Mouse (Mus musculus) hindbrain, embryonic 12.5 days (tissue): ENCODE data around the gene Slbp. TPM values are rescaled to one million over a fixed set of nuclear protein-coding genes. Genes with fewer than 3 reads are reported as not detected.

Experiments
- ATAC-seq: fragments of 200-750 bp; cut with Nextera tagmentation; 2 replicates; pipeline ENCODE4 v1.8.0; 2017; ENCODE audit warnings: moderate TSS enrichment; ENCODE audit not compliant: low FRiP score
- H3K27ac ChIP-seq: fragments of 300-500 bp; sonication (generic); 2 replicates; pipeline ENCODE4 v1.5.1; 2016; ENCODE audit warnings: mild to moderate bottlenecking
- H3K27me3 ChIP-seq: fragments of 300-500 bp; sonication (generic); 2 replicates; pipeline ENCODE4 v1.6.1; 2016; ENCODE audit warnings: mild to moderate bottlenecking
- H3K36me3 ChIP-seq: fragments of 300-500 bp; sonication (generic); 2 replicates; pipeline ENCODE4 v1.6.1; 2016; ENCODE audit warnings: mild to moderate bottlenecking
- H3K4me1 ChIP-seq: fragments of 300-500 bp; sonication (generic); 2 replicates; pipeline ENCODE4 v1.6.1; 2016
- H3K4me2 ChIP-seq: fragments of 300-500 bp; sonication (generic); replicated peaks from 2 replicates; pipeline ENCODE4 v1.6.1; 2016; ENCODE audit warnings: mild to moderate bottlenecking
- H3K4me3 ChIP-seq: fragments of 300-500 bp; sonication (generic); 2 replicates; pipeline ENCODE4 v1.5.1; 2016; ENCODE audit warnings: mild to moderate bottlenecking
- H3K9ac ChIP-seq: fragments of 300-500 bp; sonication (generic); 2 replicates; pipeline ENCODE4 v1.6.1; 2016; ENCODE audit warnings: mild to moderate bottlenecking, moderate library complexity
- H3K9me3 ChIP-seq: fragments of 300-500 bp; sonication (generic); replicated peaks from 2 replicates; pipeline ENCODE4 v1.6.1; 2016; ENCODE audit warnings: mild to moderate bottlenecking
- WGBS: fragments of 180-500 bp; shearing (Covaris S2); methylation state at CpG from one replicate; pipeline ENCODE4 v1.1.7; 2016; 5-methylcytosine and 5-hydroxymethylcytosine counted together
- polyA plus RNA-seq: library from polyadenylated mRNA; unstranded; fragments of >200 nt; fragmentation: Nextera tagmentation; extraction: Ambion mirVana; gene quantifications from 2 replicates; pipeline ENCODE4 v1.2.1, GENCODE M21; 2016

The Slbp gene
- polyA plus RNA-seq, 1 experiment from 2014 or later, result 186 TPM

DNA sequence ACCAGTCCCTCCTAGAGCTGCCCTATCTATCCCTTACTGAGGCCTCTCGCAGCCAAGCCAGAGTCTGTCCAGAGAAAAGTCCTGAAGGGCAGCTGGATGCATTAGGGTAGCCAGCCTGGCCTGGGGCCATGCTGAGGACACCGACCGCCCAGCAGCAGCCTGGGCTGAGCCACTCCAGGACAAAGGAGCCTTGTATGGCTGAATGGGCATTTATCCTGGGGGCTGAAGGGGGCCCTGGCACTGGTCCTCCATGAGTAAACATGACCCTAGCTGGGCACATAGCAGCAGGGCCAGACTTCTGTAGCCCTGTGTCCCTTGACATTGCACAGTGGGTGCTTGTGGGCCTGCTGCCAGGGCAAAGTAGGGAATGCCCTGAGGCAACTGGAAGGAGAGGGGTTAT lies 22.1 kb upstream of the Slbp start:
- H3K9ac ChIP-seq, result no peak overlapping the region
- peak overlapping the region; percentile 41; the same call in 1 of the 2 replicates for H3K27ac ChIP-seq
- 62% methylated on average over 3 of the region's 3 CpGs for WGBS
- peak; percentile 48; the same call in 1 of the 2 replicates for ATAC-seq
- H3K4me3 ChIP-seq, result no peak overlapping the region
- peaks cover 36% of the 10 kb centered on the region for H3K36me3 ChIP-seq
- no peak overlapping the region for H3K4me2 ChIP-seq
- H3K9me3 ChIP-seq, result no peaks in the 10 kb centered on the region
- H3K4me1 ChIP-seq, result peaks cover 7% of the 10 kb centered on the region
- H3K27me3 ChIP-seq, result no peaks in the 10 kb centered on the region

- 91% methylated on average over 5 of the region's 5 CpGs for WGBS
- Histone ChIP-seq H3K4me1 (peaks cover 7% of the 10 kb centered on the region), H3K9ac (no peak overlapping the region; the same call in 1 of the 2 replicates), H3K4me2 (no peak overlapping the region), H3K27me3 (no peaks in the 10 kb centered on the region), H3K9me3 (no peaks in the 10 kb centered on the region), H3K36me3 (peaks cover 62% of the 10 kb centered on the region), H3K4me3 (no peak overlapping the region), H3K27ac (no peak overlapping the region)
- no peak for ATAC-seq
Measured at GRCm38 (mm10) chr5:33671659-33672058, 19.3 kb upstream of the Slbp start.

GRCm38 (mm10) chr5:33668223-33668622 lies 15.8 kb upstream of the Slbp start:
- no peak overlapping the region for H3K4me2 ChIP-seq
- no peak overlapping the region for H3K9ac ChIP-seq
- no peaks in the 10 kb centered on the region for H3K9me3 ChIP-seq
- no peak overlapping the region for H3K4me3 ChIP-seq
- ATAC-seq, result no peak
- no peaks in the 10 kb centered on the region for H3K27me3 ChIP-seq
- no peaks in the 10 kb centered on the region; the same call in 1 of the 2 replicates for H3K4me1 ChIP-seq
- H3K36me3 ChIP-seq, result peaks cover 76% of the 10 kb centered on the region
- H3K27ac ChIP-seq, result no peak overlapping the region

GRCm38 (mm10) chr5:33658664-33659050 lies 6.3 kb upstream of the Slbp start:
- H3K36me3 ChIP-seq, result peaks cover 30% of the 10 kb centered on the region
- H3K4me2 ChIP-seq, result peak overlapping the region; percentile 91
- peaks cover 29% of the 10 kb centered on the region for H3K4me1 ChIP-seq
- H3K9me3 ChIP-seq, result no peaks in the 10 kb centered on the region
- ATAC-seq, result peak; percentile 10
- peak overlapping the region; percentile 70 for H3K9ac ChIP-seq
- H3K27me3 ChIP-seq, result no peaks in the 10 kb centered on the region
- H3K27ac ChIP-seq, result no peak overlapping the region; the same call in 1 of the 2 replicates
- peak overlapping the region; percentile 71 for H3K4me3 ChIP-seq
- under 1% methylated on average over 26 of the region's 26 CpGs for WGBS

DNA sequence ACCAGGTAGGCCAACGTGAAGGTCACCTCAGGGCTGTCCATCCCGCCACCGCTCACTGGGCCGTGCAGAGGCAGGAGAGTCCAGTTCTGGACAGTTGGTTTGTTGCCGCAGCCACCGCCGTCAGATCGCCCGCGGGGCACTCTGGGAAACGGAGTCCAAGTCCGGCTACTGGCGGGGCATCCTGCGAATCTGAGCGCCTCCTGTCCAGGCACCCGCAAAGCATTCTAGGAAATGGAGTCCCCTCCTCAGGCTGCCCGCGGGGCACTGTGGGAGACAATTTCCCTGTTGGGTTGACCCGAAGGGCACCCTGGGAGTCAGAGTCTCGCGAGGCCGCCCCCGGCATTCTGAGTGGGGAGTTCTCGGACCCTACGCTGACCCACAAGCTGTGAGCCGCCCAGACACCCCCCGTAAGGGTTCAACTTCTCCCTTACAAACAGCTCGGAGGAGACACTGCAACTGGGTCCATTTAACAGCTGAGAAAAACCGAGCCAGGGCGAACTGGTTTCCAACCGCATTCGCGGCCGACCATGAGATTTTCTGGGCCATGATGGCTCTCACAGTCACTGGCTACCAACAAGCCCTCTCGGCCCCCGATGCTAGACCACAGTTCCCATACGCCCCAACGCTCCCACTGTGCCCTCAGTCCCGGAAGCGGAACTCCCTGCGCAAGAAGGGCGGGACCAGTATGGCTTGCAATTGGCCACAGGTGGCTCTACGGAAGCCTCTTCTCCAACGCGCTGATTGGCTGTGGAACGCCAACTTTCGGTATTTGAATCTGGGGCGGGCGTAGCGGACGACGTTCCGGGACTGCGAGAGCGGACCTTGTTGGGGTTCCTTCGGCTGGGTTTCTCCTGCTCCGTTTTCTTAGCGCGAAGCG lies 5.7 kb upstream of the Slbp start, which contains the start of the genes Tacc3 and Tmem129:
Gene Tacc3 (plus strand): TSS at position 342 of the 877 bp plus-strand sequence.
Gene Tmem129 (minus strand): TSS at position 630 of the 877 bp plus-strand sequence.
- Histone ChIP-seq H3K36me3 (peaks cover 32% of the 10 kb centered on the region), H3K9me3 (no peaks in the 10 kb centered on the region), H3K27me3 (no peaks in the 10 kb centered on the region), H3K4me3 (peak within 1 kb of the TSS; percentile 71), H3K9ac (peak within 1 kb of the TSS; percentile 79), H3K4me2 (peak within 1 kb of the TSS; percentile 91), H3K27ac (peak within 1 kb of the TSS; percentile 95), H3K4me1 (peaks cover 31% of the 10 kb centered on the region)
- peak; percentile 98 for ATAC-seq
- WGBS, result under 1% methylated on average over 60 of the region's 60 CpGs

DNA sequence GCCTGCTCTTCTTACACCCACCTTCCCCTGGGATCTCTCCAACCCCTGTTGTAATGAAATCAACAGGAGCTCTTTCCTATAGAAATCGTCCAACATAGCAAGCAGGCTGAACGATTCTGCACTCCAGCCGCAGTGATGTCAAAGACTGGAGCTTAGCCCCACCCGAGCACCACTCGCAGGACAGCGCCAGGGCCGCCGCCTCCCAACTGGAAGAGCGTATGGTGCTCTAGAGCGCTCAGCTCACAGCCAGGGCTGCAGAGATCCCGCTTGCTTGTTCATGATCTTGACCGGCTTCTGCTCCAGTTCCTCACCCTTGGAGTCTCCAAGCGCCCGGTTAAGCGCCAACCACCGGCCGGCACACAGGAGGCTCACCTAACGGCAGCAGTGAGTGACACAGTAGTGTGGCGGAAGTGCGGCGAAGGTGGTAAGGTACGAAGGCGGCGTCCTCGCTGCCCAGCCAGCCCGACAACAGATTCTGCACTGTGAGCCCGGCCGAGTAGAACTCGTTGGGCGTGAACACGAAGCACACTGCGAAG lies 4.9 kb upstream of the Slbp start:
- H3K4me1 ChIP-seq, result peaks cover 34% of the 10 kb centered on the region
- peak overlapping the region; percentile 71 for H3K4me3 ChIP-seq
- peak overlapping the region; percentile 95 for H3K27ac ChIP-seq
- peak; percentile 0; the same call in 1 of the 2 replicates for ATAC-seq
- H3K4me2 ChIP-seq, result peak overlapping the region; percentile 91
- no peaks in the 10 kb centered on the region for H3K27me3 ChIP-seq
- H3K9ac ChIP-seq, result peak overlapping the region; percentile 79
- H3K9me3 ChIP-seq, result no peaks in the 10 kb centered on the region
- peaks cover 28% of the 10 kb centered on the region for H3K36me3 ChIP-seq
- WGBS, result 1% methylated on average over 32 of the region's 32 CpGs

DNA sequence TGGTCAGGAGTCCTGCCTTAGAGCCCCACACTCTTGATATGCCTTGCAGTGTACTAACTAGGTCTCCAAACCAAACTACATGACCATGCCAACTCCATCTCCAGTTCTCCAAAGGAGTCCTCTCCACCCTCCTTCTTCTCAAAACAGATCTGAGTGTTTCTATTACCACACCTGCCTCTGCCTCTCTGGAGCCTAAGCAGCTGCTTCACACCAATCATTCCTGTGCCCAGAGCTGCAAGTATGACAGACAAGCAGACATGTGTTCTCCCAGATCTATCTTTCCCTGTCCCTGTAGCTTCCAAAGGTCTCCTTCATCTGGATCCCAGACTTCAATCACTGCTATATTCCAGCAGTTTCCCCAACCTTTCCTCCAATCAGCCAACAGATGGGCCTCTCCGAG lies 4.4 kb upstream of the Slbp start:
- Histone ChIP-seq H3K9me3 (no peaks in the 10 kb centered on the region), H3K4me3 (peak overlapping the region; percentile 71), H3K27ac (peak overlapping the region; percentile 95; the same call in 1 of the 2 replicates), H3K27me3 (no peaks in the 10 kb centered on the region), H3K9ac (peak overlapping the region; percentile 79), H3K4me1 (peaks cover 34% of the 10 kb centered on the region), H3K4me2 (peak overlapping the region; percentile 91), H3K36me3 (peaks cover 24% of the 10 kb centered on the region)
- ATAC-seq, result no peak
- WGBS, result 56% methylated on average over 1 of the region's 1 CpGs

- Histone ChIP-seq H3K36me3 (peaks cover 14% of the 10 kb centered on the region), H3K4me3 (no peak overlapping the region), H3K9me3 (no peaks in the 10 kb centered on the region), H3K27me3 (no peaks in the 10 kb centered on the region), H3K27ac (no peak overlapping the region), H3K9ac (no peak overlapping the region), H3K4me1 (peaks cover 45% of the 10 kb centered on the region), H3K4me2 (no peak overlapping the region)
- WGBS, result 92% methylated on average over 10 of the region's 10 CpGs
- no peak for ATAC-seq
Measured at GRCm38 (mm10) chr5:33655251-33655840, 3.0 kb upstream of the Slbp start.

DNA sequence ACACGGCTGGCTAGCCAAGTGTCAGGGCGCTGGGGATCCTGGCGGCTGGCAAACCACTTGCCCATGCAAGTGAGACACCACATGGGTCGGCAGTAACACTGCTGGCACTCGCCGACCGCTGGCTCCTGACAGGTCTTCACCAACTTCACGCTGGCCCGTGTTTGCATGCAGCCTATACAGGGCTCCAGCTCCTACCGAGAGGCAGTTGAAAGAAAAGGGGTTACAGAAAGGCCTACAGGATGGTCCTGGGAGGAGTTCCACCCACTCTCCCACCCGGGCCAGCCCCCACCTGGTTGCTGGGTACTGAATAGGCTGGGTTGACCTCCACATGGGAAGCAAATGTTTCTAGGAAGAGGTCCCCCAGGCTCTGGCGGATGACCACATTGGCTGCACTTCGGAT lies 2.0 kb upstream of the Slbp start:
- Histone ChIP-seq H3K9me3 (no peaks in the 10 kb centered on the region), H3K4me2 (no peak overlapping the region), H3K4me1 (peaks cover 44% of the 10 kb centered on the region), H3K9ac (no peak overlapping the region), H3K27me3 (no peaks in the 10 kb centered on the region), H3K4me3 (no peak overlapping the region), H3K27ac (no peak overlapping the region), H3K36me3 (peaks cover 17% of the 10 kb centered on the region)
- ATAC-seq, result no peak
- WGBS, result 95% methylated on average over 13 of the region's 13 CpGs

DNA sequence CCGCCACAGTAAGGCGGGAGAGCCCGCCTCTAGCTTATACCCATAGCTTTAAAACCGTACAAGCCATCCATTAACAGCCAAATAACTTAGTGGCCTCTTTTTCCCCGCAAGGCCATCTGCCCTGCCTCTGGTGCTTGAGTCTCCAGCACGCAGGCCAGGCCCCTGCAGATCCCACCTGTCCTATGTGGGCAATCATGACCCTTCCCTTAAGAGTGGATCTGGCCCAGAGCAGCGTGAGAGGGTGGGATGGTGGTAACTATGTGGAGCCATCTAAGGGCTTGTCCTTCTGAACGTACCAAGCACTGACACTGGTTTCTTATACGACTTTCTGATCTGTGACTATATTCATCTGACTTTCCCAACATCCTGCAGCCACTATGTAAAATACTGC lies 404 bp upstream of the Slbp start:
- Histone ChIP-seq H3K9me3 (no peaks in the 10 kb centered on the region), H3K27ac (peak overlapping the region; percentile 71), H3K36me3 (peaks cover 22% of the 10 kb centered on the region), H3K4me1 (peaks cover 35% of the 10 kb centered on the region), H3K9ac (peak overlapping the region; percentile 81), H3K4me3 (peak overlapping the region; percentile 71), H3K4me2 (peak overlapping the region; percentile 79), H3K27me3 (no peaks in the 10 kb centered on the region)
- 5% methylated on average over 9 of the region's 9 CpGs for WGBS
- ATAC-seq, result peak; percentile 46

DNA sequence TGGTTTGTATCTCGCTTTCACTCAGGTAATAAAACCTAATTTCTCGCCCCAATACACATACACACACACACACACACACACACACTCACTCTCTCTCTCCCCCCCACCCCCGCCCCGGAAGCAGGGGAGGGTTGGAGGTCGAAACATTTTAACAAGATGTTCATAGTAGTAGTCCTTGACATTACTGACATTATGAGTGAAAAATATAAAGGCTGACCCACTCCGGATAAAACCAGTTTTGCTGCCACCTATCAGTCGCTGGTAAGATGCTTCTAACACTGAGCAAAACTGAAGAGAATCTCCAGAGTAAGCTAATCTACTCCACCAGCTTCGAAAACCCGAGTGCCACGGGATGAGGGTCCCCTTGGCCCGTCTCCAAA lies 843 bp downstream of the Slbp start:
- Histone ChIP-seq H3K27ac (peak overlapping the region; percentile 98), H3K4me2 (peak overlapping the region; percentile 79), H3K9me3 (no peaks in the 10 kb centered on the region), H3K27me3 (no peaks in the 10 kb centered on the region), H3K4me1 (peaks cover 29% of the 10 kb centered on the region), H3K4me3 (peak overlapping the region; percentile 71), H3K9ac (peak overlapping the region; percentile 81), H3K36me3 (peaks cover 33% of the 10 kb centered on the region)
- 2% methylated on average over 11 of the region's 11 CpGs for WGBS
- no peak; the same call in 1 of the 2 replicates for ATAC-seq

GRCm38 (mm10) chr5:33651017-33651416 lies 1.4 kb downstream of the Slbp start:
- Histone ChIP-seq H3K9ac (peak overlapping the region; percentile 81), H3K4me3 (peak overlapping the region; percentile 71), H3K9me3 (no peaks in the 10 kb centered on the region), H3K27me3 (no peaks in the 10 kb centered on the region), H3K4me2 (peak overlapping the region; percentile 79), H3K36me3 (peaks cover 39% of the 10 kb centered on the region), H3K4me1 (peaks cover 27% of the 10 kb centered on the region), H3K27ac (peak overlapping the region; percentile 98)
- 16% methylated on average over 2 of the region's 2 CpGs for WGBS
- no peak for ATAC-seq
